Mouse (Mus musculus): ENCODE results near the gene Nup133.

DNA sequence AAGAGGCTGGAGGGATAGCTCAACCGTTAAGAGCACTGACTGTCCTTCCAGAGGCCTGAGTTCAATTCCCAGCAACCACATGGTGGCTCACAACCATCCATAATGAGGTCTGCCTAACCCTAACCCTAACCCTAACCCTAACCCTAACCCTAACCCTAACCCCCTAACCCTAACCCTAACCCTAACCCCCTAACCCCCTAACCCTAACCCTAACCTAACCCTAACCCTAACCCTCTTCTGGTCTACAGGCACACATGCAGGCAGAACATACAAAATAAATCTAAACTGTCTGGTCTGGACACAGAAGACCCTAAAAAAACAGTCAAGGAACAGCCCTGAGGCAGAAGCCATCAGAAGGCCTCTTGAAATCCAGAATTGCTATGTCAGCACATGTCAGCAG is 12.3 kb upstream of the Nup133 start:
- TF ChIP-seq CTCF (IDR thresholded peaks at IDR 0.05; ENCODE audit: low read depth, low read length) (no peak), POLR2A (IDR thresholded peaks at IDR 0.05; ENCODE audit: extremely low read depth, insufficient read depth, low read length) (no peak)

All from liver, adult 2 months (tissue).